ENCODE assay signal across 25 mouse cellular contexts in genomic region chr7:114083088-114083487, GRCm38 (mm10). TPM values are rescaled to one million over a fixed set of nuclear protein-coding genes. Genes with fewer than 3 reads are reported as not detected.
A peak's percentile ranks its signal among the peaks of the same experiment; 100 is the strongest.
DNase-seq lines count a peak whose midpoint lies in the region; ATAC-seq and TF ChIP-seq lines count a peak whose summit lies in the region.
"Had no signal": no experiment of that assay in that cellular context is flagged by ENCODE, and none has a peak within 500 bp of the region (broad histone marks: within the 10 kb centered on the region; RNA-seq: fewer than 3 reads in every experiment).

No protein-coding gene starts in this region.

- TF ChIP-seq CTCF in kidney, postnatal 0 days (IDR thresholded peaks at IDR 0.05; ENCODE audit: low read depth) = no peak
- no peak for TF ChIP-seq CTCF in stomach, postnatal 0 days (IDR thresholded peaks at IDR 0.05; ENCODE audit: low read depth)
- TF ChIP-seq CTCF in embryonic fibroblast, embryonic 13.5 days (IDR thresholded peaks at IDR 0.05; ENCODE audit: borderline replicate concordance, insufficient read depth, low read length) = no peak

- no peak overlapping the region for H3K27ac ChIP-seq in kidney, postnatal 0 days
- no peak overlapping the region for H3K27ac ChIP-seq in stomach, embryonic 15.5 days
- no peak overlapping the region for H3K27ac ChIP-seq in stomach, postnatal 0 days (replicated peaks)
- 0 out of 2 replicates have a peak overlapping the region, but pooled peaks have one; percentile 6 for H3K27ac ChIP-seq in embryonic fibroblast, embryonic 13.5 days (ENCODE audit: insufficient read depth, low read length)
- H3K27ac ChIP-seq: embryonic facial prominence, embryonic 15.5 days; forebrain, embryonic 12.5 days; forebrain, embryonic 15.5 days; heart, adult 2 months; heart, embryonic 15.5 days; hindbrain, embryonic 13.5 days; intestine, embryonic 15.5 days had no signal

- TF ChIP-seq POLR2A in embryonic fibroblast, embryonic 13.5 days (IDR thresholded peaks at IDR 0.05; ENCODE audit: low read depth, low read length) = no peak

- WGBS in kidney, postnatal 0 days = 86% methylated on average over 2 of the region's 2 CpGs
- 77% methylated on average over 2 of the region's 2 CpGs for WGBS in stomach, embryonic 15.5 days
- WGBS in stomach, postnatal 0 days = 83% methylated on average over 2 of the region's 2 CpGs

- no peak overlapping the region for H3K9ac ChIP-seq in kidney, postnatal 0 days (ENCODE audit: low read depth, low read length)
- H3K9ac ChIP-seq in stomach, embryonic 15.5 days = no peak overlapping the region
- H3K9ac ChIP-seq in stomach, postnatal 0 days (ENCODE audit: low read length) = no peak overlapping the region
- H3K9ac ChIP-seq: embryonic facial prominence, embryonic 15.5 days; forebrain, embryonic 12.5 days; forebrain, embryonic 15.5 days; heart, embryonic 15.5 days; hindbrain, embryonic 13.5 days; intestine, embryonic 15.5 days had no signal

- H3K36me3 ChIP-seq in kidney, postnatal 0 days (ENCODE audit: insufficient read depth, low read length) = no peaks in the 10 kb centered on the region
- H3K36me3 ChIP-seq in stomach, embryonic 15.5 days = no peaks in the 10 kb centered on the region
- H3K36me3 ChIP-seq in stomach, postnatal 0 days (ENCODE audit: control insufficient read depth, insufficient read depth, low read length) = no peaks in the 10 kb centered on the region
- H3K36me3 ChIP-seq: embryonic facial prominence, embryonic 15.5 days; forebrain, embryonic 12.5 days; forebrain, embryonic 15.5 days; heart, embryonic 15.5 days; hindbrain, embryonic 13.5 days; intestine, embryonic 15.5 days had no signal

- H3K9me3 ChIP-seq in kidney, postnatal 0 days (replicated peaks; ENCODE audit: low read length) = no peaks in the 10 kb centered on the region
- no peaks in the 10 kb centered on the region for H3K9me3 ChIP-seq in stomach, embryonic 15.5 days
- H3K9me3 ChIP-seq in stomach, postnatal 0 days (ENCODE audit: control insufficient read depth, low read length) = no peaks in the 10 kb centered on the region
- H3K9me3 ChIP-seq: embryonic facial prominence, embryonic 15.5 days; forebrain, embryonic 12.5 days; forebrain, embryonic 15.5 days; heart, embryonic 15.5 days; hindbrain, embryonic 10.5 days; hindbrain, embryonic 13.5 days; intestine, embryonic 15.5 days had no signal

- 0 out of 2 replicates have a peak, but pooled peaks have one; percentile 59 for ATAC-seq in kidney, postnatal 0 days (replicated peaks; ENCODE audit: low FRiP score, low read depth)
- peak; percentile 63; the same call in 1 of the 2 replicates for ATAC-seq in stomach, embryonic 15.5 days (ENCODE audit: insufficient read depth, low FRiP score, low read depth)
- ATAC-seq in stomach, postnatal 0 days (ENCODE audit: low FRiP score, low TSS enrichment) = no peak
- ATAC-seq: forebrain, embryonic 15.5 days; hindbrain, embryonic 16.5 days; intestine, embryonic 15.5 days had no signal

- DNase-seq in kidney, postnatal 0 days (ENCODE audit: low spot score) = no peak
- DNase-seq in kidney, adult 18-20 months = no peak
- no peak for DNase-seq in stomach, postnatal 0 days (ENCODE audit: low spot score)
- no peak for DNase-seq in cerebellum, adult 11-12 months
- DNase-seq: adrenal gland, adult 8-10 months; adrenal gland, postnatal 25 days; cerebellum, adult 2 months; cerebellum, adult 9-11 months; cerebellum, postnatal 25 days; gastrocnemius, postnatal 25 days; heart, adult 2 months; heart, postnatal 10 days; heart, postnatal 36 days had no signal

- no peak overlapping the region for H3K4me2 ChIP-seq in kidney, postnatal 0 days (ENCODE audit: low read length)
- no peak overlapping the region for H3K4me2 ChIP-seq in stomach, embryonic 15.5 days
- no peak overlapping the region for H3K4me2 ChIP-seq in stomach, postnatal 0 days (replicated peaks; ENCODE audit: low read depth)
- H3K4me2 ChIP-seq: embryonic facial prominence, embryonic 15.5 days; forebrain, embryonic 12.5 days; forebrain, embryonic 15.5 days; heart, embryonic 11.5 days; heart, embryonic 15.5 days; hindbrain, embryonic 13.5 days; intestine, embryonic 15.5 days had no signal

- H3K4me1 ChIP-seq in kidney, postnatal 0 days (replicated peaks; ENCODE audit: insufficient read depth, low read length) = peaks cover 8% of the 10 kb centered on the region; the same call in 1 of the 2 replicates
- H3K4me1 ChIP-seq in stomach, embryonic 15.5 days = 0 out of 2 replicates have a peak, but pooled peaks cover 11% of the 10 kb centered on the region
- H3K4me1 ChIP-seq in stomach, postnatal 0 days (replicated peaks; ENCODE audit: control insufficient read depth, insufficient read depth) = peaks cover 6% of the 10 kb centered on the region; the same call in 1 of the 2 replicates
- peaks cover 21% of the 10 kb centered on the region for H3K4me1 ChIP-seq in embryonic fibroblast, embryonic 13.5 days (ENCODE audit: control insufficient read depth, insufficient read depth, low read length)

- no peak for TF ChIP-seq EP300 in stomach, postnatal 0 days (optimal IDR thresholded peaks at IDR 0.05)

- H3K27me3 ChIP-seq in kidney, postnatal 0 days (ENCODE audit: insufficient read depth, low read length) = no peaks in the 10 kb centered on the region
- H3K27me3 ChIP-seq in stomach, embryonic 15.5 days (replicated peaks) = no peaks in the 10 kb centered on the region
- no peaks in the 10 kb centered on the region for H3K27me3 ChIP-seq in stomach, postnatal 0 days (ENCODE audit: control insufficient read depth, insufficient read depth, low read length)
- H3K27me3 ChIP-seq: embryonic facial prominence, embryonic 15.5 days; forebrain, embryonic 12.5 days; forebrain, embryonic 15.5 days; heart, embryonic 15.5 days; hindbrain, embryonic 13.5 days; intestine, embryonic 15.5 days had no signal

- no peak overlapping the region for H3K4me3 ChIP-seq in kidney, postnatal 0 days (replicated peaks; ENCODE audit: low read depth, low read length)
- no peak overlapping the region for H3K4me3 ChIP-seq in stomach, embryonic 15.5 days (replicated peaks)
- no peak overlapping the region for H3K4me3 ChIP-seq in stomach, postnatal 0 days (ENCODE audit: low read depth, low read length)
- no peak overlapping the region for H3K4me3 ChIP-seq in embryonic fibroblast, embryonic 13.5 days (ENCODE audit: insufficient read depth, low read length)
- H3K4me3 ChIP-seq: embryonic facial prominence, embryonic 15.5 days; erythroblast, embryonic 14.5 days; forebrain, embryonic 12.5 days; forebrain, embryonic 15.5 days; heart, adult 2 months; heart, embryonic 15.5 days; hindbrain, embryonic 10.5 days; hindbrain, embryonic 13.5 days; intestine, embryonic 15.5 days had no signal

RNA-seq across cellular contexts. Expression of gene Rras2, which starts 34.5 kb away (rescaled TPM):
- polyA plus RNA-seq in kidney, postnatal 0 days (2015; fragmentation: Nextera tagmentation; extraction: Ambion mirVana) = 46.3 and 51.2 TPM in 2 replicates
- polyA plus RNA-seq in stomach, embryonic 15.5 days (2015; fragmentation: Nextera tagmentation; extraction: Ambion mirVana) = 28.5 and 29.9 TPM in 2 replicates
- 26.2 and 26.4 TPM in 2 replicates for polyA plus RNA-seq in stomach, postnatal 0 days (2015; fragmentation: Nextera tagmentation; extraction: Ambion mirVana)
- polyA plus RNA-seq in embryonic fibroblast, embryonic 13.5 days (2011; ENCODE audit: insufficient read length, low read depth, missing spikeins) = 56.6 and 84.6 TPM in 2 replicates
- polyA plus RNA-seq: erythroblast, embryonic 14.5 days had no signal
